Mouse (Mus musculus) liver, embryonic 16.5 days (tissue): Measurements from ENCODE around the gene Kat2b. TPM values are rescaled to one million over a fixed set of nuclear protein-coding genes. Genes with fewer than 3 reads are reported as not detected.
"Not testable (repeated sequence)": the region's sequence is repeated elsewhere in the genome, so short reads cannot be mapped to it uniquely, and the experiment has no call there.

Experiments used
- ATAC-seq: fragments of 200-750 bp; cut with Nextera tagmentation; 2 replicates; pipeline ENCODE4 v1.8.0; 2017; ENCODE audit warnings: low read depth, mild to moderate bottlenecking, moderate number of reproducible peaks, moderate library complexity
- H3K27ac ChIP-seq: fragments of 300-500 bp; sonication (generic); 2 replicates; pipeline ENCODE4 v1.5.1; 2014; ENCODE audit warnings: mild to moderate bottlenecking, low read length
- H3K27me3 ChIP-seq: fragments of 300-500 bp; sonication (generic); 2 replicates; pipeline ENCODE4 v1.6.1; 2014; ENCODE audit warnings: low read depth, low read length, mixed read lengths; ENCODE audit not compliant: control insufficient read depth, insufficient read depth
- H3K36me3 ChIP-seq: fragments of 300-500 bp; sonication (generic); 2 replicates; pipeline ENCODE4 v1.6.1; 2014; ENCODE audit warnings: mild to moderate bottlenecking; ENCODE audit not compliant: control insufficient read depth, insufficient read depth
- H3K4me1 ChIP-seq: fragments of 300-500 bp; sonication (generic); 2 replicates; pipeline ENCODE4 v1.6.1; 2014; ENCODE audit warnings: low read depth, low read length, mixed read lengths; ENCODE audit not compliant: control insufficient read depth
- H3K4me2 ChIP-seq: fragments of 300-500 bp; sonication (generic); 2 replicates; pipeline ENCODE4 v1.6.1; 2014; ENCODE audit warnings: low read depth, low read length, mixed read lengths
- H3K4me3 ChIP-seq: fragments of 300-500 bp; sonication (generic); 2 replicates; pipeline ENCODE4 v1.5.1; 2014; ENCODE audit warnings: low read depth, mild to moderate bottlenecking, low read length
- H3K9ac ChIP-seq: fragments of 300-500 bp; sonication (generic); 2 replicates; pipeline ENCODE4 v1.6.1; 2014; ENCODE audit warnings: low read depth, low read length
- H3K9me3 ChIP-seq: fragments of 300-500 bp; sonication (generic); replicated peaks from 2 replicates; pipeline ENCODE4 v1.6.1; 2016; ENCODE audit warnings: low read length; ENCODE audit not compliant: control insufficient read depth
- WGBS: fragments of 180-500 bp; shearing (Covaris S2); extraction: QIAGEN DNeasy Blood & Tissue Kit; methylation state at CpG from one replicate; pipeline ENCODE4 v1.1.7; 2014; ENCODE audit not compliant: insufficient replicate concordance; 5-methylcytosine and 5-hydroxymethylcytosine counted together
- polyA plus RNA-seq: library from polyadenylated mRNA; unstranded; fragments of >200 nt; fragmentation: Nextera tagmentation; extraction: Ambion mirVana; gene quantifications from 2 replicates; pipeline ENCODE4 v1.2.1, GENCODE M21; 2015

Kat2b gene
- polyA plus RNA-seq, 1 experiment from 2014 or later, result 5.2 TPM

GRCm38 (mm10) chr17:53603236-53603635 lies 36.6 kb downstream of the Kat2b start:
- H3K27me3 ChIP-seq, H3K36me3 ChIP-seq, ATAC-seq, H3K4me1 ChIP-seq, H3K9ac ChIP-seq, H3K4me3 ChIP-seq, H3K9me3 ChIP-seq, H3K4me2 ChIP-seq, H3K27ac ChIP-seq: not testable (repeated sequence)
- WGBS, result no CpG with 5 or more reads among the region's 7 CpGs

- H3K27ac ChIP-seq, H3K36me3 ChIP-seq, H3K4me3 ChIP-seq, H3K9me3 ChIP-seq, H3K4me2 ChIP-seq, H3K27me3 ChIP-seq, ATAC-seq, H3K9ac ChIP-seq, H3K4me1 ChIP-seq: not testable (repeated sequence)
- no CpG with 5 or more reads among the region's 7 CpGs for WGBS
Observed at GRCm38 (mm10) chr17:53606082-53606481, 39.4 kb downstream of the Kat2b start.

- WGBS, result no CpG with 5 or more reads among the region's 7 CpGs
- not testable (repeated sequence) for H3K4me3 ChIP-seq
Observed at GRCm38 (mm10) chr17:53608924-53609323, 42.3 kb downstream of the Kat2b start.

GRCm38 (mm10) chr17:53617295-53617957 lies 50.8 kb downstream of the Kat2b start:
- H3K4me3 ChIP-seq, result no peak overlapping the region
- no peak overlapping the region for H3K27ac ChIP-seq
- ATAC-seq, result no peak
- peaks cover 7% of the 10 kb centered on the region for H3K4me1 ChIP-seq
- H3K9ac ChIP-seq, result no peak overlapping the region
- no peaks in the 10 kb centered on the region for H3K9me3 ChIP-seq
- H3K27me3 ChIP-seq, result no peaks in the 10 kb centered on the region
- WGBS, result 77% methylated on average over 6 of the region's 6 CpGs
- no peak overlapping the region for H3K4me2 ChIP-seq
- H3K36me3 ChIP-seq, result no peaks in the 10 kb centered on the region; the same call in 1 of the 2 replicates

More at GRCm38 (mm10) chr17:53608924-53609323, 42.3 kb downstream of the Kat2b start:
- H3K4me2 ChIP-seq, H3K9ac ChIP-seq, H3K36me3 ChIP-seq, ATAC-seq, H3K27ac ChIP-seq, H3K27me3 ChIP-seq, H3K4me1 ChIP-seq, H3K9me3 ChIP-seq: not testable (repeated sequence)

- no peak overlapping the region for H3K9ac ChIP-seq
- no peaks in the 10 kb centered on the region for H3K36me3 ChIP-seq
- H3K4me1 ChIP-seq, result peaks cover 9% of the 10 kb centered on the region
- H3K9me3 ChIP-seq, result no peaks in the 10 kb centered on the region
- no peak overlapping the region for H3K27ac ChIP-seq
- no peak for ATAC-seq
- H3K4me3 ChIP-seq, result no peak overlapping the region
- 82% methylated on average over 7 of the region's 7 CpGs for WGBS
- H3K27me3 ChIP-seq, result no peaks in the 10 kb centered on the region
- H3K4me2 ChIP-seq, result no peak overlapping the region
Observed at GRCm38 (mm10) chr17:53618369-53618768, 51.7 kb downstream of the Kat2b start.

- Histone ChIP-seq H3K9ac (no peak overlapping the region), H3K4me3 (no peak overlapping the region), H3K4me1 (peaks cover 9% of the 10 kb centered on the region), H3K27ac (no peak overlapping the region), H3K27me3 (no peaks in the 10 kb centered on the region), H3K36me3 (no peaks in the 10 kb centered on the region), H3K9me3 (no peaks in the 10 kb centered on the region), H3K4me2 (no peak overlapping the region)
- no peak for ATAC-seq
Observed at GRCm38 (mm10) chr17:53619391-53619790, 52.7 kb downstream of the Kat2b start.

- no peak overlapping the region for H3K27ac ChIP-seq
- no peaks in the 10 kb centered on the region for H3K9me3 ChIP-seq
- no peak for ATAC-seq
- no peak overlapping the region for H3K4me2 ChIP-seq
- no peak overlapping the region for H3K9ac ChIP-seq
- no peak overlapping the region for H3K4me3 ChIP-seq
- peaks cover 5% of the 10 kb centered on the region; the same call in 1 of the 2 replicates for H3K36me3 ChIP-seq
- no peaks in the 10 kb centered on the region for H3K27me3 ChIP-seq
- WGBS, result 82% methylated on average over 4 of the region's 4 CpGs
- H3K4me1 ChIP-seq, result peaks cover 9% of the 10 kb centered on the region
Observed at GRCm38 (mm10) chr17:53620611-53621010, 54.0 kb downstream of the Kat2b start.

GRCm38 (mm10) chr17:53622125-53622524 lies 55.5 kb downstream of the Kat2b start:
- peak; percentile 70 for ATAC-seq
- Histone ChIP-seq H3K9me3 (no peaks in the 10 kb centered on the region), H3K9ac (no peak overlapping the region), H3K4me3 (no peak overlapping the region), H3K27ac (no peak overlapping the region), H3K36me3 (peaks cover 5% of the 10 kb centered on the region; the same call in 1 of the 2 replicates), H3K27me3 (no peaks in the 10 kb centered on the region), H3K4me1 (peaks cover 9% of the 10 kb centered on the region), H3K4me2 (0 out of 2 replicates have a peak overlapping the region, but pooled peaks have one; percentile 0)
- WGBS, result 19% methylated on average over 3 of the region's 3 CpGs

- no peak overlapping the region for H3K9ac ChIP-seq
- H3K4me2 ChIP-seq, result no peak overlapping the region
- H3K36me3 ChIP-seq, result peaks cover 5% of the 10 kb centered on the region; the same call in 1 of the 2 replicates
- H3K4me3 ChIP-seq, result no peak overlapping the region
- ATAC-seq, result no peak
- peaks cover 12% of the 10 kb centered on the region for H3K4me1 ChIP-seq
- H3K9me3 ChIP-seq, result no peaks in the 10 kb centered on the region
- H3K27ac ChIP-seq, result no peak overlapping the region
- WGBS, result 86% methylated on average over 9 of the region's 9 CpGs
- no peaks in the 10 kb centered on the region for H3K27me3 ChIP-seq
Observed at GRCm38 (mm10) chr17:53623762-53624161, 57.1 kb downstream of the Kat2b start.
